Comparison of ENCODE assay signal across 21 mouse cellular contexts in the genomic region with DNA sequence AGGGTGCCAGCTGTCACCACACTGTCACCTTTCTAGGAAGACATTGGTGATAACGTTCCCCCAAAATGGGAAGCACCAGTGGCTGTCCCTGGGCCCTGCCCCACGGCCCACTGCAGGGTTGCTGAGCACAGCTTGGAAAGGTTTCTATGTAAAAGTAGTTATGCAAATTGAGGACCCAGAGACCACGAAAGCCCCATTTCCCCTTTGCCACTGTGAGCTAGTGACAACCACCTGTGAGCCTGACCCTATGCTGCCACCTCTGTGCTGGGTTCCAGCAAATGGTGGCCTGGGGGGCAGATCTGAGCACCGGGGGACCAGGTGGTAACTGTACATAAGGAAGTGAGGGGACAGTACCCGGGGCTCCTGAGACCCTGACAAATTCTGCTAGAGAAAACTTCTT. TPM values are rescaled to one million over a fixed set of nuclear protein-coding genes. Genes with fewer than 3 reads are reported as not detected.
DNase-seq lines count a peak whose midpoint lies in the region; ATAC-seq and TF ChIP-seq lines count a peak whose summit lies in the region.
"Had no signal": no experiment of that assay in that cellular context is flagged by ENCODE, and none has a peak within 500 bp of the region (broad histone marks: within the 10 kb centered on the region; RNA-seq: fewer than 3 reads in every experiment).

No protein-coding gene starts in this region.

- ATAC-seq in megakaryocyte progenitor cell, adult 5-6 weeks (replicated peaks; ENCODE audit: poor library complexity) = peak; percentile 37
- ATAC-seq in kidney, embryonic 15.5 days (replicated peaks; ENCODE audit: low FRiP score) = no peak
- ATAC-seq in midbrain, embryonic 14.5 days (ENCODE audit: low FRiP score, low TSS enrichment) = no peak
- ATAC-seq: CD4-positive, CD25-positive, alpha-beta regulatory T cell, adult 4 months; forebrain, postnatal 0 days; intestine, embryonic 16.5 days; midbrain, embryonic 16.5 days had no signal

- DNase-seq in B cell, adult 2 months = peak; percentile 83 to 87
- peak; percentile 88 to 89 for DNase-seq in spleen, postnatal 36 days (ENCODE audit: low spot score in 2 of 2)
- no peak for DNase-seq in frontal cortex, adult 2 months (ENCODE audit: extremely low spot score in 1 of 2, low spot score in 1 of 2)
- DNase-seq in midbrain, embryonic 14.5 days = no peak
- no peak for DNase-seq in urinary bladder, postnatal 14 days (ENCODE audit: low spot score)
- DNase-seq: adrenal gland, postnatal 25 days; cerebellum, adult 8-10 months; forebrain, postnatal 0 days; heart, postnatal 36 days; kidney, postnatal 4 days; right cerebral cortex, postnatal 4 days had no signal

- no peak overlapping the region for H3K4me3 ChIP-seq in bone marrow, adult 2 months (replicated peaks; ENCODE audit: control insufficient read depth, low read depth, low read length)
- no peak overlapping the region for H3K4me3 ChIP-seq in kidney, embryonic 15.5 days (replicated peaks)
- no peak overlapping the region for H3K4me3 ChIP-seq in midbrain, embryonic 14.5 days (replicated peaks; ENCODE audit: low read depth, low read length)
- H3K4me3 ChIP-seq: hindbrain, embryonic 15.5 days; limb, embryonic 13.5 days had no signal

- no peaks in the 10 kb centered on the region for H3K27me3 ChIP-seq in kidney, embryonic 15.5 days
- H3K27me3 ChIP-seq in midbrain, embryonic 14.5 days (ENCODE audit: control insufficient read depth, insufficient read depth, low read length) = no peaks in the 10 kb centered on the region
- H3K27me3 ChIP-seq: hindbrain, embryonic 15.5 days; limb, embryonic 13.5 days had no signal

- H3K9ac ChIP-seq in kidney, embryonic 15.5 days = no peak overlapping the region
- H3K9ac ChIP-seq in midbrain, embryonic 14.5 days (replicated peaks; ENCODE audit: low read length) = no peak overlapping the region
- H3K9ac ChIP-seq: forebrain, postnatal 0 days; hindbrain, embryonic 15.5 days; limb, embryonic 13.5 days; liver, embryonic 14.5 days had no signal

- no peaks in the 10 kb centered on the region for H3K36me3 ChIP-seq in kidney, embryonic 15.5 days
- H3K36me3 ChIP-seq in midbrain, embryonic 14.5 days (ENCODE audit: control insufficient read depth, insufficient read depth, low read length) = no peaks in the 10 kb centered on the region
- H3K36me3 ChIP-seq: G1E; hindbrain, embryonic 15.5 days; limb, embryonic 13.5 days had no signal

- WGBS in bone marrow, adult 2 months = 7% methylated on average over 5 of the region's 5 CpGs
- 72% methylated on average over 5 of the region's 5 CpGs for WGBS in kidney, embryonic 15.5 days
- WGBS in midbrain, embryonic 14.5 days = 79% methylated on average over 5 of the region's 5 CpGs

- H3K4me1 ChIP-seq in bone marrow, adult 2 months (ENCODE audit: control insufficient read depth, insufficient read depth, low read length) = peaks cover 11% of the 10 kb centered on the region
- H3K4me1 ChIP-seq in kidney, embryonic 15.5 days = 0 out of 2 replicates have a peak, but pooled peaks cover 12% of the 10 kb centered on the region
- H3K4me1 ChIP-seq in midbrain, embryonic 14.5 days (ENCODE audit: control insufficient read depth, insufficient read depth, low read length) = no peaks in the 10 kb centered on the region
- H3K4me1 ChIP-seq: hindbrain, embryonic 15.5 days; limb, embryonic 13.5 days had no signal

- no peaks in the 10 kb centered on the region for H3K9me3 ChIP-seq in kidney, embryonic 15.5 days (replicated peaks)
- no peaks in the 10 kb centered on the region for H3K9me3 ChIP-seq in midbrain, embryonic 14.5 days (ENCODE audit: control insufficient read depth, low read length)
- H3K9me3 ChIP-seq: G1E; hindbrain, embryonic 15.5 days; limb, embryonic 13.5 days had no signal

- TF ChIP-seq POLR2A in bone marrow, adult 2 months (IDR thresholded peaks at IDR 0.05; ENCODE audit: borderline replicate concordance, control insufficient read depth, low read depth, low read length) = peak; percentile 8; the same call in 1 of the 2 replicates

- H3K4me2 ChIP-seq in kidney, embryonic 15.5 days = no peak overlapping the region
- H3K4me2 ChIP-seq in midbrain, embryonic 14.5 days (ENCODE audit: low read length) = no peak overlapping the region
- H3K4me2 ChIP-seq: hindbrain, embryonic 15.5 days; limb, embryonic 13.5 days had no signal

- H3K27ac ChIP-seq in bone marrow, adult 2 months (ENCODE audit: control insufficient read depth, insufficient read depth, low read depth, low read length, poor library complexity) = peak overlapping the region; percentile 86
- no peak overlapping the region for H3K27ac ChIP-seq in kidney, embryonic 15.5 days
- no peak overlapping the region for H3K27ac ChIP-seq in midbrain, embryonic 14.5 days (replicated peaks; ENCODE audit: low read depth, low read length)
- H3K27ac ChIP-seq: hindbrain, embryonic 15.5 days; limb, embryonic 13.5 days; liver, embryonic 14.5 days had no signal

- TF ChIP-seq CTCF in bone marrow, adult 2 months (IDR thresholded peaks at IDR 0.05; ENCODE audit: control insufficient read depth, insufficient read depth, low read length) = no peak

RNA-seq across cellular contexts. Expression of gene Gm10282, which starts 31.3 kb away (rescaled TPM):
- polyA plus RNA-seq in bone marrow, adult 2 months (2011; ENCODE audit: insufficient read depth, insufficient read length, low replicate concordance, missing spikeins) = 514 and 1,002 TPM in 2 replicates
- total RNA-seq in megakaryocyte progenitor cell, adult 5-6 weeks (2015) = 58.7 and 76.6 TPM in 2 replicates
- total RNA-seq in megakaryocyte progenitor cell, adult 5-6 weeks (2017) = 68.3 and 86.8 TPM in 2 replicates
- 29.0 and 30.3 TPM in 2 replicates for polyA plus RNA-seq in kidney, embryonic 15.5 days (2015; fragmentation: Nextera tagmentation; extraction: Ambion mirVana)
- polyA plus RNA-seq in frontal cortex, adult 2 months (2012; rRNA removed) = 3.7 and 6.4 TPM in 2 replicates
- polyA plus RNA-seq in midbrain, embryonic 14.5 days (2014; fragmentation: Nextera tagmentation; extraction: Ambion mirVana) = 13.6 and 18.2 TPM in 2 replicates

RNA-seq across cellular contexts. Expression of gene Ap1m1, which starts 34.0 kb away (rescaled TPM):
- polyA plus RNA-seq in bone marrow, adult 2 months (2011; ENCODE audit: insufficient read depth, insufficient read length, low replicate concordance, missing spikeins) = 27.1 and 51.8 TPM in 2 replicates
- 88.1 and 90.6 TPM in 2 replicates for total RNA-seq in megakaryocyte progenitor cell, adult 5-6 weeks (2015)
- total RNA-seq in megakaryocyte progenitor cell, adult 5-6 weeks (2017) = 52.4 and 65.4 TPM in 2 replicates
- 123 and 138 TPM in 2 replicates for polyA plus RNA-seq in kidney, embryonic 15.5 days (2015; fragmentation: Nextera tagmentation; extraction: Ambion mirVana)
- 111 and 115 TPM in 2 replicates for polyA plus RNA-seq in frontal cortex, adult 2 months (2012; rRNA removed)
- 235 and 260 TPM in 2 replicates for polyA plus RNA-seq in midbrain, embryonic 14.5 days (2014; fragmentation: Nextera tagmentation; extraction: Ambion mirVana)

RNA-seq across cellular contexts. Expression of gene Klf2, which starts 45.0 kb away (rescaled TPM):
- 123 and 179 TPM in 2 replicates for polyA plus RNA-seq in bone marrow, adult 2 months (2011; ENCODE audit: insufficient read depth, insufficient read length, low replicate concordance, missing spikeins)
- total RNA-seq in megakaryocyte progenitor cell, adult 5-6 weeks (2015) = 10.8 and 21.8 TPM in 2 replicates
- 2.0 and 6.6 TPM in 2 replicates for total RNA-seq in megakaryocyte progenitor cell, adult 5-6 weeks (2017)
- polyA plus RNA-seq in kidney, embryonic 15.5 days (2015; fragmentation: Nextera tagmentation; extraction: Ambion mirVana) = 12.6 and 14.0 TPM in 2 replicates
- polyA plus RNA-seq in frontal cortex, adult 2 months (2012; rRNA removed) = 10.3 and 18.3 TPM in 2 replicates
- 3.1 and 5.7 TPM in 2 replicates for polyA plus RNA-seq in midbrain, embryonic 14.5 days (2014; fragmentation: Nextera tagmentation; extraction: Ambion mirVana)

RNA-seq across cellular contexts. Expression of gene Fam32a, which starts 54.3 kb away (rescaled TPM):
- 34.8 and 47.9 TPM in 2 replicates for polyA plus RNA-seq in bone marrow, adult 2 months (2011; ENCODE audit: insufficient read depth, insufficient read length, low replicate concordance, missing spikeins)
- 40.5 and 44.9 TPM in 2 replicates for total RNA-seq in megakaryocyte progenitor cell, adult 5-6 weeks (2015)
- 37.5 and 39.1 TPM in 2 replicates for total RNA-seq in megakaryocyte progenitor cell, adult 5-6 weeks (2017)
- polyA plus RNA-seq in kidney, embryonic 15.5 days (2015; fragmentation: Nextera tagmentation; extraction: Ambion mirVana) = 73.0 and 74.0 TPM in 2 replicates
- 77.5 and 79.3 TPM in 2 replicates for polyA plus RNA-seq in frontal cortex, adult 2 months (2012; rRNA removed)
- 62.4 and 74.6 TPM in 2 replicates for polyA plus RNA-seq in midbrain, embryonic 14.5 days (2014; fragmentation: Nextera tagmentation; extraction: Ambion mirVana)

Comparison
In these comparisons a context has a peak if more than half of its experiments do, and no peak if none do; other contexts are left out.
1. DNase-seq: peak in B cell, adult 2 months (2 of 2) and spleen, postnatal 36 days (2 of 2); none in frontal cortex, adult 2 months (0 of 2), midbrain, embryonic 14.5 days (single experiment) and urinary bladder, postnatal 14 days (single experiment).
2. RNA of gene Gm10282, which starts 31.3 kb away (polyA plus RNA-seq): 514 to 1,002 TPM in bone marrow, adult 2 months; 29.0 to 30.3 TPM in kidney, embryonic 15.5 days, 13.6 to 18.2 TPM in midbrain, embryonic 14.5 days and 3.7 to 6.4 TPM in frontal cortex, adult 2 months; every median in the first group is over 10 times any median in the second.